Comparison of ENCODE assay signal across 7 mouse cellular contexts in genomic region chr6:113172568-113172967, GRCm38 (mm10). TPM values are rescaled to one million over a fixed set of nuclear protein-coding genes. Genes with fewer than 3 reads are reported as not detected.
DNase-seq lines count a peak whose midpoint lies in the region; ATAC-seq and TF ChIP-seq lines count a peak whose summit lies in the region.

No protein-coding gene starts in this region.

- TF ChIP-seq EP300 in heart, postnatal 0 days (IDR thresholded peaks at IDR 0.05; ENCODE audit: low read depth): no peak

- no peak overlapping the region for H3K4me2 ChIP-seq in heart, postnatal 0 days (ENCODE audit: low read depth, low read length)

- no peak overlapping the region for H3K9ac ChIP-seq in heart, postnatal 0 days (replicated peaks; ENCODE audit: low read depth, low read length)

- peak; percentile 66 for TF ChIP-seq CTCF in cortical plate, adult 2 months (IDR thresholded peaks at IDR 0.05; ENCODE audit: extremely low read depth, insufficient read depth, low read length)
- TF ChIP-seq CTCF in heart, postnatal 0 days (IDR thresholded peaks at IDR 0.05; ENCODE audit: low read depth): peak; percentile 79

- H3K27me3 ChIP-seq in heart, postnatal 0 days (ENCODE audit: control insufficient read depth, insufficient read depth, low read length): no peaks in the 10 kb centered on the region
- no peaks in the 10 kb centered on the region for H3K27me3 ChIP-seq in limb, embryonic 10.5 days (ENCODE audit: low read depth, poor library complexity, severe bottlenecking)

- no peak for TF ChIP-seq POLR2A in cortical plate, adult 2 months (IDR thresholded peaks at IDR 0.05; ENCODE audit: extremely low read depth, insufficient read depth, low read length)

- no peaks in the 10 kb centered on the region for H3K4me1 ChIP-seq in cortical plate, adult 2 months (ENCODE audit: control insufficient read depth, insufficient read depth, low read length)
- peaks cover 1% of the 10 kb centered on the region; the same call in 1 of the 2 replicates for H3K4me1 ChIP-seq in heart, postnatal 0 days (ENCODE audit: control insufficient read depth, insufficient read depth)
- peaks cover 10% of the 10 kb centered on the region; the same call in 1 of the 2 replicates for H3K4me1 ChIP-seq in limb, embryonic 10.5 days

- no peak overlapping the region for H3K27ac ChIP-seq in cortical plate, adult 2 months (ENCODE audit: insufficient read depth, low read length)
- no peak overlapping the region for H3K27ac ChIP-seq in heart, postnatal 0 days (ENCODE audit: low read depth)
- H3K27ac ChIP-seq in limb, embryonic 10.5 days: no peak overlapping the region

- WGBS in heart, postnatal 0 days: 71% methylated on average over 1 of the region's 1 CpGs
- 45% methylated on average over 1 of the region's 1 CpGs for WGBS in limb, embryonic 10.5 days

- H3K4me3 ChIP-seq in cortical plate, adult 2 months (ENCODE audit: insufficient read depth, low read length): no peak overlapping the region
- no peak overlapping the region for H3K4me3 ChIP-seq in heart, postnatal 0 days (ENCODE audit: low read depth, low read length)
- no peak overlapping the region for H3K4me3 ChIP-seq in limb, embryonic 10.5 days

- no peaks in the 10 kb centered on the region for H3K36me3 ChIP-seq in heart, postnatal 0 days (replicated peaks; ENCODE audit: control insufficient read depth, insufficient read depth, low read length)
- H3K36me3 ChIP-seq in limb, embryonic 10.5 days: no peaks in the 10 kb centered on the region

- H3K9me3 ChIP-seq in heart, postnatal 0 days (replicated peaks; ENCODE audit: control insufficient read depth, low read length): no peaks in the 10 kb centered on the region
- no peaks in the 10 kb centered on the region for H3K9me3 ChIP-seq in limb, embryonic 10.5 days (replicated peaks)

- DNase-seq in urinary bladder, postnatal 25 days (ENCODE audit: low spot score): peak; percentile 47
- no peak for DNase-seq in urinary bladder, adult 2 months (ENCODE audit: low spot score)
- peak; percentile 53 to 68 for DNase-seq in adrenal gland, adult 18-20 months (ENCODE audit: low spot score in 2 of 2)
- DNase-seq in heart, postnatal 0 days (ENCODE audit: low spot score): peak; percentile 17
- peak; percentile 64 for DNase-seq in limb, embryonic 10.5 days (ENCODE audit: low spot score)

- no peak for ATAC-seq in heart, postnatal 0 days (ENCODE audit: insufficient read depth, low read depth)
- peak; percentile 68 for ATAC-seq in neutrophil, adult 5-6 weeks (ENCODE audit: extremely low read depth, insufficient number of reproducible peaks, low FRiP score, poor library complexity, severe bottlenecking)

RNA-seq across cellular contexts. Expression of gene Lhfpl4, which starts 22.6 kb away (rescaled TPM):
- polyA plus RNA-seq in urinary bladder, adult 2 months (2012; rRNA removed): 0.22 and 0.35 TPM in 2 replicates
- total RNA-seq in adrenal gland, adult 18-20 months (2021): 1 to 10 TPM; 4.1 to 4.3 TPM
- 58.6 and 61.5 TPM in 2 replicates for polyA plus RNA-seq in cortical plate, adult 2 months (2012; rRNA removed)
- total RNA-seq in heart, postnatal 0 days (2014; rRNA removed; ENCODE audit: low replicate concordance): 0.38 TPM in 1 of 2 replicates, not detected in the other
- polyA plus RNA-seq in heart, postnatal 0 days (2015; fragmentation: Nextera tagmentation; extraction: Ambion mirVana): 0.22 and 0.25 TPM in 2 replicates
- polyA plus RNA-seq in limb, embryonic 10.5 days (2016; fragmentation: Nextera tagmentation; extraction: Ambion mirVana): 1.3 and 1.5 TPM in 2 replicates
- 0.37 TPM in 1 of 2 replicates, not detected in the other for total RNA-seq in neutrophil, adult 5-6 weeks (2017)

Comparison
In these comparisons a context has a peak if more than half of its experiments do, and no peak if none do; other contexts are left out.
1. RNA of gene Lhfpl4, which starts 22.6 kb away (polyA plus RNA-seq): 58.6 to 61.5 TPM in cortical plate, adult 2 months; 1.3 to 1.5 TPM in limb, embryonic 10.5 days, 0.22 to 0.25 TPM in heart, postnatal 0 days and 0.22 to 0.35 TPM in urinary bladder, adult 2 months; every median in the first group is over 10 times any median in the second.